Mouse (Mus musculus) midbrain, embryonic 13.5 days (tissue): Measurements from ENCODE around the gene Aff1. TPM values are rescaled to one million over a fixed set of nuclear protein-coding genes. Genes with fewer than 3 reads are reported as not detected.

Experiments used
- ATAC-seq: fragments of 200-750 bp; cut with Nextera tagmentation; 2 replicates; pipeline ENCODE4 v1.8.0; 2017; ENCODE audit warnings: mild to moderate bottlenecking, moderate TSS enrichment, moderate library complexity
- H3K27ac ChIP-seq: fragments of 300-500 bp; sonication (generic); 2 replicates; pipeline ENCODE4 v1.5.1; 2015; ENCODE audit warnings: inconsistent platforms, mild to moderate bottlenecking, moderate library complexity
- H3K27me3 ChIP-seq: fragments of 300-500 bp; sonication (generic); 2 replicates; pipeline ENCODE4 v1.6.1; 2015; ENCODE audit warnings: mild to moderate bottlenecking, inconsistent platforms
- H3K36me3 ChIP-seq: fragments of 300-500 bp; sonication (generic); 2 replicates; pipeline ENCODE4 v1.6.1; 2015; ENCODE audit warnings: mild to moderate bottlenecking, inconsistent platforms
- H3K4me1 ChIP-seq: fragments of 300-500 bp; sonication (generic); replicated peaks from 2 replicates; pipeline ENCODE4 v1.6.1; 2015; ENCODE audit warnings: inconsistent platforms
- H3K4me2 ChIP-seq: fragments of 300-500 bp; sonication (generic); replicated peaks from 2 replicates; pipeline ENCODE4 v1.6.1; 2015; ENCODE audit warnings: moderate library complexity, mild to moderate bottlenecking, inconsistent platforms
- H3K4me3 ChIP-seq: fragments of 300-500 bp; sonication (generic); replicated peaks from 2 replicates; pipeline ENCODE4 v1.5.1; 2015; ENCODE audit warnings: mild to moderate bottlenecking, inconsistent platforms
- H3K9ac ChIP-seq: fragments of 300-500 bp; sonication (generic); replicated peaks from 2 replicates; pipeline ENCODE4 v1.6.1; 2015; ENCODE audit warnings: mild to moderate bottlenecking, inconsistent platforms
- H3K9me3 ChIP-seq: fragments of 300-500 bp; sonication (generic); 2 replicates; pipeline ENCODE4 v1.6.1; 2016; ENCODE audit warnings: mild to moderate bottlenecking, inconsistent platforms
- WGBS: fragments of 180-500 bp; shearing (Covaris S2); methylation state at CpG from one replicate; pipeline ENCODE4 v1.1.7; 2015; 5-methylcytosine and 5-hydroxymethylcytosine counted together
- polyA plus RNA-seq: library from polyadenylated mRNA; unstranded; fragments of >200 nt; fragmentation: Nextera tagmentation; extraction: Ambion mirVana; gene quantifications from 2 replicates; pipeline ENCODE4 v1.2.1, GENCODE M21; 2015

The Aff1 gene
- polyA plus RNA-seq, 1 experiment from 2014 or later: 2.3 TPM

DNA sequence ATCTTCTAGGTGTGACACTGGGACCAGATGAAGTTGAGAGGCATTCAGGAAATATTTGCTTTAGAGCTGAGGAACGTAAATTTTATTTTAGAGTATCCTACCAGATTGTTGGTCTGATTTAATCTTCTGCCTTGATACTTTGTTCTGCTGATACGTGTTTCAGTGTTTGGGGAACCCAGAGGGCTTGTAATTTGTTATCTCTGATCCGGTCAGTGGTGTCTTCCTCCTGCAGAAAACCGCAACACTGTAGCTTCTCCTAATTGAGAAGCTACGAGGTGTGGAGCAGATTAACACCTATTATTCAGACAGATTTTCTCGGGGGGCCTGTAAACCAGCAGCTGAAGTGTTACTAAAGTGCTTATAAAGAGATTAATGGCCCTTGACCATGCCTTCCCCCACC, 27.0 kb downstream of the Aff1 start:
- H3K9me3 ChIP-seq: no peaks in the 10 kb centered on the region
- H3K9ac ChIP-seq: no peak overlapping the region
- WGBS: 19% methylated on average over 6 of the region's 6 CpGs
- no peak overlapping the region for H3K27ac ChIP-seq
- no peaks in the 10 kb centered on the region for H3K4me1 ChIP-seq
- H3K4me3 ChIP-seq: no peak overlapping the region
- H3K27me3 ChIP-seq: peaks cover 9% of the 10 kb centered on the region; the same call in 1 of the 2 replicates
- H3K36me3 ChIP-seq: no peaks in the 10 kb centered on the region
- no peak for ATAC-seq
- no peak overlapping the region for H3K4me2 ChIP-seq

DNA sequence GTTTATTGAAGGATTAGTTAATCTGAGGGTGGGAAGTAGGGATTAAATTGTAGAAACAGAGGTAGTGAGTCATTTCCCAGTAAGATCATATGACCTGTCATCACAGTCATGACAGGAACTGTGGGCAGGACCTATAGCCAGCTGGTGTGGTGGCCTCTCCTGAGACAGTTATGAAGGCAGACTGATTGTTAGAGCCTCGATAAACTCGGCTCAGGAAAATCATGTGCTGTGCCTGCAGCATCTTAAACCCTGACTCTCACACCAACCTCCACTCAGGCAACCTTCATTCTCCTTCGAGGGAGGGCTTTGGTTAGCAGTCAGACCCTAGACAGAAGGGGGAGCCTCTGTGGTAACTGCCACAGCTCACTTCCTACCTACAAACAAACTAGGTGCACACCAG, 27.7 kb downstream of the Aff1 start:
- WGBS: 56% methylated on average over 3 of the region's 3 CpGs

DNA sequence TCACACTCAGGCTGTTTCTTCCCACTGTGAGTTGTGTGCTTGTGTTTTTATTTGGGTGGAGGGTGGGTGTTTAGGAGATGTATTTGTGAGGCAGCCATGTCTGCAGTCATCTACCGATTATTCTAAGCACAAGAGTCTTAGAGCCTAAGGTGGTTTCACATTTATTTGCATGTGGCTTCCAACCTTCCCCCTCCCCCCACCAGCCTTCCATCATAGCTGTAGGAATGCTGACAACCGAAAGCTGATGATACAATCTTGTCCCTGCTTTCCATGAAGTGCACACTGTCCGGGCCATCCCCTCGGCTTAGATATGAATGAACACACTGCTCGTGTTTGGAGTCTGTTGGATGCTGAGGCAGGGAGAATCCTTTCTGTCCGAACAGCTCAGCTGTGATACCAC, 28.8 kb downstream of the Aff1 start:
- no peak overlapping the region for H3K4me3 ChIP-seq
- no peaks in the 10 kb centered on the region for H3K9me3 ChIP-seq
- H3K36me3 ChIP-seq: no peaks in the 10 kb centered on the region
- WGBS: 73% methylated on average over 6 of the region's 6 CpGs
- H3K27ac ChIP-seq: no peak overlapping the region
- H3K9ac ChIP-seq: no peak overlapping the region
- no peak for ATAC-seq
- H3K4me2 ChIP-seq: no peak overlapping the region
- peaks cover 11% of the 10 kb centered on the region; the same call in 1 of the 2 replicates for H3K27me3 ChIP-seq
- peaks cover 14% of the 10 kb centered on the region for H3K4me1 ChIP-seq

More for the DNA sequence above, 27.7 kb downstream of the Aff1 start:
- H3K4me3 ChIP-seq: no peak overlapping the region
- H3K9me3 ChIP-seq: no peaks in the 10 kb centered on the region
- no peak overlapping the region for H3K9ac ChIP-seq
- H3K27ac ChIP-seq: no peak overlapping the region
- no peaks in the 10 kb centered on the region for H3K36me3 ChIP-seq
- H3K27me3 ChIP-seq: peaks cover 11% of the 10 kb centered on the region; the same call in 1 of the 2 replicates
- no peak for ATAC-seq
- H3K4me1 ChIP-seq: peaks cover 7% of the 10 kb centered on the region
- H3K4me2 ChIP-seq: no peak overlapping the region

DNA sequence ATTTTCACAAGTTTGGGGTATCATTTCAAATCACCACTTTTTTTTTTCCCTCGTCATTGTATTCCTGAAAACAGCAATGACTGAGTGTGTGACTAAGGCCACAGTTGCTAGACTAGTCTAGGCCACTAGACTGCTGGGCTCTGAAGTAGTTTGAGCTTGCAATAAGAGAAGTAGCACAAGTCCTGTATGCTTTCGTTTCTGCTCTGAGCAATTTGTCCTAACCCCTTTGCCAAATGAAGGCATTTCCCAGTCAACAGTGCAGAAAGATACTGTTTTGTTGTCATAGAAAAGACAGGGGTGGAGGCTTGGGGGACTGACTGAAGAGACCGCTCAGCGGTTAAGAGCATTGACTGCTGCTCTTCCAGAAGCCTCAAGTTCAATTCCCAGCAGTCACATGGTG, 29.3 kb downstream of the Aff1 start:
- 90% methylated on average over 4 of the region's 4 CpGs for WGBS
- Histone ChIP-seq H3K9me3 (no peaks in the 10 kb centered on the region), H3K4me3 (no peak overlapping the region), H3K9ac (no peak overlapping the region), H3K4me2 (no peak overlapping the region), H3K27ac (no peak overlapping the region), H3K36me3 (no peaks in the 10 kb centered on the region), H3K4me1 (peaks cover 14% of the 10 kb centered on the region), H3K27me3 (peaks cover 11% of the 10 kb centered on the region; the same call in 1 of the 2 replicates)
- no peak for ATAC-seq

GRCm38 (mm10) chr5:103722721-103723120, 30.5 kb downstream of the Aff1 start:
- 85% methylated on average over 4 of the region's 4 CpGs for WGBS
- H3K4me1 ChIP-seq: peaks cover 14% of the 10 kb centered on the region
- peaks cover 11% of the 10 kb centered on the region; the same call in 1 of the 2 replicates for H3K27me3 ChIP-seq
- H3K9ac ChIP-seq: no peak overlapping the region
- ATAC-seq: no peak
- H3K9me3 ChIP-seq: no peaks in the 10 kb centered on the region
- H3K27ac ChIP-seq: no peak overlapping the region
- no peak overlapping the region for H3K4me2 ChIP-seq
- no peak overlapping the region for H3K4me3 ChIP-seq
- H3K36me3 ChIP-seq: no peaks in the 10 kb centered on the region

- peaks cover 11% of the 10 kb centered on the region; the same call in 1 of the 2 replicates for H3K27me3 ChIP-seq
- no peaks in the 10 kb centered on the region for H3K9me3 ChIP-seq
- H3K36me3 ChIP-seq: no peaks in the 10 kb centered on the region
- H3K9ac ChIP-seq: no peak overlapping the region
- no peak overlapping the region for H3K4me2 ChIP-seq
- ATAC-seq: no peak
- H3K27ac ChIP-seq: no peak overlapping the region
- H3K4me1 ChIP-seq: peaks cover 14% of the 10 kb centered on the region
- no peak overlapping the region for H3K4me3 ChIP-seq
- 2% methylated on average over 6 of the region's 6 CpGs for WGBS
Measured at GRCm38 (mm10) chr5:103724384-103724783, 32.2 kb downstream of the Aff1 start.

DNA sequence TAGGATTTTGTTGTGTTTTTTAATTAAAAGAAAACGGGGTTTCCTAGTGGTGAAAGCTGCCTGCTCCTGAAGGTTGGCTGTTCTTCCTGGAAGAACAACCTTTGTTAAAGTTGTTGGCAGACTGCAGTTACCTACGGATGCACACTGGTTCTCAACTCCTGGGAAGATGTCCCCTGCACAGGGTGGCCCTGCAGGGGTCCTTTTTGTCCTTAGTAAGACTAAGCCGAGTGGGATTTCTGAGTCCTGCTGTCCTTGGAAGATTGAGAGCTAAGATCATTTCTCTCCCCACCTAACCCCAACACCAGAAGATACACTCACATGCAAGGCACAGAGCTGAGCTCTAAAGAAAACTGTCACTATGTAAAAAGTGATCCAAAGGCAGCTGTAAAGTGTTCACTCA, 32.6 kb downstream of the Aff1 start:
- ATAC-seq: no peak
- H3K4me2 ChIP-seq: no peak overlapping the region
- no peak overlapping the region for H3K4me3 ChIP-seq
- H3K27me3 ChIP-seq: peaks cover 11% of the 10 kb centered on the region; the same call in 1 of the 2 replicates
- no peak overlapping the region for H3K9ac ChIP-seq
- no peak overlapping the region for H3K27ac ChIP-seq
- 6% methylated on average over 3 of the region's 3 CpGs for WGBS
- H3K4me1 ChIP-seq: peaks cover 14% of the 10 kb centered on the region
- no peaks in the 10 kb centered on the region for H3K36me3 ChIP-seq
- no peaks in the 10 kb centered on the region for H3K9me3 ChIP-seq

GRCm38 (mm10) chr5:103725268-103726149, 33.3 kb downstream of the Aff1 start:
- 52% methylated on average over 9 of the region's 9 CpGs for WGBS

GRCm38 (mm10) chr5:103726281-103726938, 34.2 kb downstream of the Aff1 start:
- Histone ChIP-seq H3K36me3 (no peaks in the 10 kb centered on the region), H3K27ac (no peak overlapping the region), H3K4me1 (peaks cover 14% of the 10 kb centered on the region), H3K4me2 (no peak overlapping the region), H3K27me3 (peaks cover 7% of the 10 kb centered on the region; the same call in 1 of the 2 replicates), H3K9me3 (no peaks in the 10 kb centered on the region), H3K4me3 (no peak overlapping the region), H3K9ac (no peak overlapping the region)
- WGBS: 40% methylated on average over 8 of the region's 8 CpGs
- ATAC-seq: 0 out of 2 replicates have a peak, but pooled peaks have one; percentile 41

More at GRCm38 (mm10) chr5:103725268-103726149, 33.3 kb downstream of the Aff1 start:
- Histone ChIP-seq H3K4me1 (peaks cover 14% of the 10 kb centered on the region), H3K36me3 (no peaks in the 10 kb centered on the region), H3K4me3 (no peak overlapping the region), H3K4me2 (no peak overlapping the region), H3K9me3 (no peaks in the 10 kb centered on the region), H3K9ac (no peak overlapping the region), H3K27me3 (peaks cover 11% of the 10 kb centered on the region; the same call in 1 of the 2 replicates), H3K27ac (no peak overlapping the region)
- no peak for ATAC-seq

DNA sequence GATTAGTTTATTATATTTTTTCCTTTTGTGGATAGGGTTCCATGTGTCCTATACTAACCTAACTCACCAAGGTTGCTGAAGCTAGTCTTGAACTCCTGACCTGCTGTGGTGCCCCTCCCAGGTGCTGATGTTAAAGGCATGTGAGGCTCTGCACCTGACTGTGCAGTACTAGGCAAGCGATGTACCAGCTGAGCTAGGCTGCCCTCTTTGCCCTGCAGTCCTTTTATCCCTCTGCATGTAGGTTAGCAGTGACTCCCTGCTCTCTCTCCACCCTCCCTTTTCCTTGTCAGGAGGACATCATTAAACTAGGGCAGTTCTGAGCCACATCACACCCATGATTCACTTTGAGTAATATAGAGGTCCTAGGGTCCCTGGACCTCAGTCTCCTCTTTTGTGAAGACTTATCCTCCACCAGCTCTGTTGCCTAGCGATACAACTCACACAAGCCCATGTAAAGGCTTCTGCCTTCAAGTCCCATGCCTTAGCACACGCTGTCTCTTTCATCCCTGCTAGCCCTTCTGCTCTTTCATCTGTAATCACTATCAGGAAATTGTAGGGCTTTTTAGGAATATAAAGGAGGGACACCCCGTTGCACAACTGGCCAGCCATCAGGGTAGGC, 35.7 kb downstream of the Aff1 start:
- no peaks in the 10 kb centered on the region for H3K36me3 ChIP-seq
- no peak overlapping the region for H3K27ac ChIP-seq
- WGBS: 56% methylated on average over 4 of the region's 4 CpGs
- ATAC-seq: peak; percentile 68; the same call in 1 of the 2 replicates
- H3K9ac ChIP-seq: no peak overlapping the region
- no peak overlapping the region for H3K4me3 ChIP-seq
- no peaks in the 10 kb centered on the region for H3K9me3 ChIP-seq
- peaks cover 6% of the 10 kb centered on the region; the same call in 1 of the 2 replicates for H3K27me3 ChIP-seq
- no peak overlapping the region for H3K4me2 ChIP-seq
- peaks cover 14% of the 10 kb centered on the region for H3K4me1 ChIP-seq

- 78% methylated on average over 1 of the region's 1 CpGs for WGBS
- Histone ChIP-seq H3K9ac (no peak overlapping the region), H3K9me3 (no peaks in the 10 kb centered on the region), H3K4me2 (no peak overlapping the region), H3K4me1 (peaks cover 13% of the 10 kb centered on the region), H3K27me3 (peaks cover 1% of the 10 kb centered on the region; the same call in 1 of the 2 replicates), H3K36me3 (no peaks in the 10 kb centered on the region), H3K27ac (no peak overlapping the region), H3K4me3 (no peak overlapping the region)
- no peak for ATAC-seq
Measured at GRCm38 (mm10) chr5:103729225-103729624, 37.1 kb downstream of the Aff1 start.

GRCm38 (mm10) chr5:103730142-103730541, 38.0 kb downstream of the Aff1 start:
- 93% methylated on average over 1 of the region's 1 CpGs for WGBS
- ATAC-seq: no peak
- Histone ChIP-seq H3K9me3 (no peaks in the 10 kb centered on the region), H3K36me3 (no peaks in the 10 kb centered on the region), H3K27ac (no peak overlapping the region), H3K4me3 (no peak overlapping the region), H3K9ac (no peak overlapping the region), H3K4me2 (no peak overlapping the region), H3K4me1 (peaks cover 4% of the 10 kb centered on the region; the same call in 1 of the 2 replicates), H3K27me3 (no peaks in the 10 kb centered on the region)
